Comparison of ENCODE assay signal across 21 mouse cellular contexts in the genomic region with DNA sequence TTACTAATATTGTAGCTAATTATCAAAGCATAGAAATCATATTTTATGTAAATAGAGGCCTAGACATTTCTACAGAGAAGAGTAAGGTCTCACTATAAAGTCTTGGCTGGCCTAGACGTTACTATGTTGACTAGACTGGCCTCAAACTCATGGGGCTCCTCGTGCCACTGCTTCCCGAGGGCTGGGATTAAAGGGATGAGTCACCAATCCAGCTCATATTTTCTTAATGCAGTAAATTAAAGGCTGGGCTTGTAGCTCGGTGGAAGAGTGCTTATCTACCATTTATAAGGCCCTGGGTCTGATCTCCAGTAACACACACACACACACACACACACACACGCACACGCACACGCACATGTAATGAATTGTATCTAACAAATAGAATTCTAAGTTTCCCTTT.
DNase-seq lines count a peak whose midpoint lies in the region; ATAC-seq and TF ChIP-seq lines count a peak whose summit lies in the region.
"Had no signal": no experiment of that assay in that cellular context is flagged by ENCODE, and none has a peak within 500 bp of the region (broad histone marks: within the 10 kb centered on the region; RNA-seq: fewer than 3 reads in every experiment).

No protein-coding gene starts in this region.

- TF ChIP-seq POLR2A in embryonic fibroblast, embryonic 13.5 days (IDR thresholded peaks at IDR 0.05; ENCODE audit: low read depth, low read length), result no peak
- TF ChIP-seq POLR2A in cerebellum, adult 2 months (IDR thresholded peaks at IDR 0.05; ENCODE audit: borderline replicate concordance, insufficient read depth, low read length), result no peak

- H3K4me1 ChIP-seq in hindbrain, embryonic 13.5 days (replicated peaks), result peaks cover 18% of the 10 kb centered on the region
- H3K4me1 ChIP-seq in hindbrain, embryonic 11.5 days (replicated peaks; ENCODE audit: control insufficient read depth, insufficient read depth, low read length), result no peaks in the 10 kb centered on the region
- peaks cover 11% of the 10 kb centered on the region for H3K4me1 ChIP-seq in hindbrain, embryonic 16.5 days (ENCODE audit: control insufficient read depth, insufficient read depth, low read depth, low read length)
- no peaks in the 10 kb centered on the region for H3K4me1 ChIP-seq in hindbrain, embryonic 12.5 days
- H3K4me1 ChIP-seq in embryonic fibroblast, embryonic 13.5 days (ENCODE audit: control insufficient read depth, insufficient read depth, low read length), result peaks cover 12% of the 10 kb centered on the region; the same call in 1 of the 2 replicates
- H3K4me1 ChIP-seq in cerebellum, adult 2 months (ENCODE audit: control insufficient read depth, insufficient read depth, low read length), result peaks cover 10% of the 10 kb centered on the region; the same call in 1 of the 2 replicates
- H3K4me1 ChIP-seq: heart, embryonic 15.5 days had no signal

- no peaks in the 10 kb centered on the region for H3K36me3 ChIP-seq in hindbrain, embryonic 13.5 days
- H3K36me3 ChIP-seq in hindbrain, embryonic 11.5 days (ENCODE audit: control insufficient read depth, insufficient read depth, low read length), result no peaks in the 10 kb centered on the region
- no peaks in the 10 kb centered on the region for H3K36me3 ChIP-seq in hindbrain, embryonic 16.5 days (ENCODE audit: control insufficient read depth, insufficient read depth, low read length)
- H3K36me3 ChIP-seq in hindbrain, embryonic 12.5 days, result no peaks in the 10 kb centered on the region
- H3K36me3 ChIP-seq: forebrain, embryonic 15.5 days; heart, embryonic 12.5 days; heart, embryonic 15.5 days had no signal

- no peaks in the 10 kb centered on the region for H3K9me3 ChIP-seq in hindbrain, embryonic 13.5 days
- H3K9me3 ChIP-seq in hindbrain, embryonic 11.5 days (ENCODE audit: control insufficient read depth, low read length), result no peaks in the 10 kb centered on the region
- H3K9me3 ChIP-seq in hindbrain, embryonic 16.5 days (ENCODE audit: control insufficient read depth, low read length), result no peaks in the 10 kb centered on the region
- no peaks in the 10 kb centered on the region for H3K9me3 ChIP-seq in hindbrain, embryonic 12.5 days (replicated peaks)
- H3K9me3 ChIP-seq: forebrain, embryonic 15.5 days; heart, embryonic 12.5 days; heart, embryonic 15.5 days had no signal

- no peak overlapping the region for H3K4me3 ChIP-seq in hindbrain, embryonic 13.5 days
- no peak overlapping the region for H3K4me3 ChIP-seq in hindbrain, embryonic 11.5 days (ENCODE audit: low read depth, low read length)
- no peak overlapping the region for H3K4me3 ChIP-seq in hindbrain, embryonic 16.5 days (ENCODE audit: low read length)
- no peak overlapping the region for H3K4me3 ChIP-seq in hindbrain, embryonic 12.5 days
- H3K4me3 ChIP-seq in embryonic fibroblast, embryonic 13.5 days (ENCODE audit: insufficient read depth, low read length), result no peak overlapping the region
- no peak overlapping the region for H3K4me3 ChIP-seq in cerebellum, adult 2 months (replicated peaks; ENCODE audit: insufficient read depth, low read depth, low read length)
- H3K4me3 ChIP-seq: forebrain, embryonic 15.5 days; heart, embryonic 12.5 days; heart, embryonic 15.5 days had no signal

- H3K27ac ChIP-seq in hindbrain, embryonic 13.5 days, result peak overlapping the region; percentile 69; the same call in 1 of the 2 replicates
- no peak overlapping the region for H3K27ac ChIP-seq in hindbrain, embryonic 11.5 days (ENCODE audit: low read depth, low read length)
- peak overlapping the region; percentile 9 for H3K27ac ChIP-seq in hindbrain, embryonic 16.5 days (ENCODE audit: low read depth, low read length)
- no peak overlapping the region for H3K27ac ChIP-seq in hindbrain, embryonic 12.5 days
- peak overlapping the region; percentile 87 for H3K27ac ChIP-seq in embryonic fibroblast, embryonic 13.5 days (ENCODE audit: insufficient read depth, low read length)
- H3K27ac ChIP-seq in cerebellum, adult 2 months (ENCODE audit: insufficient read depth, low read length), result no peak overlapping the region
- H3K27ac ChIP-seq: forebrain, embryonic 15.5 days; heart, embryonic 15.5 days had no signal

- TF ChIP-seq CTCF in embryonic fibroblast, embryonic 13.5 days (IDR thresholded peaks at IDR 0.05; ENCODE audit: borderline replicate concordance, insufficient read depth, low read length), result no peak
- no peak for TF ChIP-seq CTCF in cerebellum, adult 2 months (IDR thresholded peaks at IDR 0.05; ENCODE audit: borderline replicate concordance, insufficient read depth, low read depth, low read length)

- no peak overlapping the region for H3K9ac ChIP-seq in hindbrain, embryonic 13.5 days
- no peak overlapping the region for H3K9ac ChIP-seq in hindbrain, embryonic 11.5 days (ENCODE audit: low read depth, low read length)
- no peak overlapping the region for H3K9ac ChIP-seq in hindbrain, embryonic 16.5 days (ENCODE audit: low read depth, low read length)
- no peak overlapping the region for H3K9ac ChIP-seq in hindbrain, embryonic 12.5 days
- H3K9ac ChIP-seq: forebrain, embryonic 15.5 days; heart, embryonic 12.5 days; heart, embryonic 15.5 days had no signal

- 69% methylated on average over 7 of the region's 7 CpGs for WGBS in hindbrain, embryonic 13.5 days
- WGBS in hindbrain, embryonic 11.5 days, result 85% methylated on average over 7 of the region's 7 CpGs
- WGBS in hindbrain, embryonic 16.5 days, result 71% methylated on average over 7 of the region's 7 CpGs
- WGBS in hindbrain, embryonic 12.5 days, result 78% methylated on average over 7 of the region's 7 CpGs
- 78% methylated on average over 7 of the region's 7 CpGs for WGBS in cerebellum, adult 2 months

- peak; percentile 44 to 73 for DNase-seq in adrenal gland, adult (ENCODE audit: inconsistent age in 2 of 2, low spot score in 1 of 2)
- no peak for DNase-seq in adrenal gland, adult 8-10 months
- DNase-seq in hindbrain, embryonic 11.5 days (ENCODE audit: low spot score), result no peak
- DNase-seq in cerebellum, adult 2 months, result no peak
- DNase-seq: cerebellum, adult 11-12 months; cerebellum, adult 9-10 months; cerebellum, postnatal 14 days; gastrocnemius, postnatal 25 days; heart, adult 18-20 months; heart, postnatal 10 days; heart, postnatal 36 days; kidney, adult 8-10 months had no signal

- H3K27me3 ChIP-seq in hindbrain, embryonic 13.5 days, result no peaks in the 10 kb centered on the region
- H3K27me3 ChIP-seq in hindbrain, embryonic 11.5 days (ENCODE audit: control insufficient read depth, insufficient read depth, low read length), result no peaks in the 10 kb centered on the region
- H3K27me3 ChIP-seq in hindbrain, embryonic 16.5 days (replicated peaks; ENCODE audit: control insufficient read depth, insufficient read depth, low read length), result no peaks in the 10 kb centered on the region
- H3K27me3 ChIP-seq in hindbrain, embryonic 12.5 days, result no peaks in the 10 kb centered on the region
- no peaks in the 10 kb centered on the region for H3K27me3 ChIP-seq in cerebellum, adult 2 months (ENCODE audit: control insufficient read depth, insufficient read depth, low read length)
- H3K27me3 ChIP-seq: forebrain, embryonic 15.5 days; heart, embryonic 12.5 days; heart, embryonic 15.5 days had no signal

- ATAC-seq in hindbrain, embryonic 13.5 days (ENCODE audit: low FRiP score), result no peak
- no peak for ATAC-seq in hindbrain, embryonic 11.5 days (ENCODE audit: low FRiP score)
- ATAC-seq in hindbrain, embryonic 16.5 days, result no peak
- no peak for ATAC-seq in hindbrain, embryonic 12.5 days (ENCODE audit: low FRiP score)
- ATAC-seq: activated CD4-positive, CD25-positive, alpha-beta regulatory T cell, adult 4 months; forebrain, embryonic 15.5 days; intestine, postnatal 0 days had no signal

- no peak overlapping the region for H3K4me2 ChIP-seq in hindbrain, embryonic 13.5 days
- no peak overlapping the region for H3K4me2 ChIP-seq in hindbrain, embryonic 11.5 days (replicated peaks; ENCODE audit: low read depth, low read length)
- no peak overlapping the region for H3K4me2 ChIP-seq in hindbrain, embryonic 16.5 days (ENCODE audit: low read length)
- H3K4me2 ChIP-seq in hindbrain, embryonic 12.5 days (replicated peaks), result no peak overlapping the region
- H3K4me2 ChIP-seq: forebrain, embryonic 15.5 days; heart, embryonic 12.5 days; heart, embryonic 15.5 days had no signal

Comparison
In these comparisons a context has a peak if more than half of its experiments do, and no peak if none do; other contexts are left out.
1. DNase-seq: peak in adrenal gland, adult (2 of 2); none in adrenal gland, adult 8-10 months (single experiment), hindbrain, embryonic 11.5 days (single experiment) and cerebellum, adult 2 months (0 of 2).
2. H3K27ac ChIP-seq: peak in hindbrain, embryonic 13.5 days (single experiment), hindbrain, embryonic 16.5 days (single experiment) and embryonic fibroblast, embryonic 13.5 days (single experiment); none in hindbrain, embryonic 11.5 days (single experiment), hindbrain, embryonic 12.5 days (single experiment) and cerebellum, adult 2 months (single experiment).